Mouse (Mus musculus): ENCODE results near the gene Stoml3. TPM values are rescaled to one million over a fixed set of nuclear protein-coding genes. Genes with fewer than 3 reads are reported as not detected.

Gene Stoml3
- polyA plus RNA-seq, 1 experiment from 2014 or later: not detected

GRCm38 (mm10) chr3:53483414-53484059 lies 4.9 kb upstream of the Stoml3 start:
- Histone ChIP-seq H3K9me3 (no peaks in the 10 kb centered on the region), H3K4me1 (peaks cover 17% of the 10 kb centered on the region), H3K36me3 (replicated peaks) (peaks cover 46% of the 10 kb centered on the region), H3K27me3 (replicated peaks; ENCODE audit: low read depth, poor library complexity, severe bottlenecking) (no peaks in the 10 kb centered on the region), H3K4me3 (no peak overlapping the region), H3K27ac (replicated peaks) (no peak overlapping the region)
- WGBS: 87% methylated on average over 8 of the region's 8 CpGs
- no peak for DNase-seq (ENCODE audit: low spot score)

- H3K9me3 ChIP-seq: no peaks in the 10 kb centered on the region
- DNase-seq (ENCODE audit: low spot score): no peak
- peak overlapping the region; percentile 35 for H3K27ac ChIP-seq (replicated peaks)
- peaks cover 16% of the 10 kb centered on the region for H3K36me3 ChIP-seq (replicated peaks)
- H3K4me1 ChIP-seq: peaks cover 17% of the 10 kb centered on the region
- H3K27me3 ChIP-seq (replicated peaks; ENCODE audit: low read depth, poor library complexity, severe bottlenecking): no peaks in the 10 kb centered on the region
- H3K4me3 ChIP-seq: no peak overlapping the region
- WGBS: 74% methylated on average over 10 of the region's 10 CpGs
Measured at GRCm38 (mm10) chr3:53486561-53486960, 1.9 kb upstream of the Stoml3 start.

GRCm38 (mm10) chr3:53486996-53487576 lies 1.4 kb upstream of the Stoml3 start:
- Histone ChIP-seq H3K4me1 (peaks cover 17% of the 10 kb centered on the region), H3K9me3 (no peaks in the 10 kb centered on the region), H3K4me3 (no peak overlapping the region), H3K27me3 (replicated peaks; ENCODE audit: low read depth, poor library complexity, severe bottlenecking) (no peaks in the 10 kb centered on the region), H3K36me3 (replicated peaks) (peaks cover 11% of the 10 kb centered on the region), H3K27ac (replicated peaks) (no peak overlapping the region; the same call in 1 of the 2 replicates)
- no peak for DNase-seq (ENCODE audit: low spot score)
- WGBS: 65% methylated on average over 9 of the region's 9 CpGs

- Histone ChIP-seq H3K36me3 (replicated peaks) (no peaks in the 10 kb centered on the region), H3K27ac (replicated peaks) (no peak overlapping the region), H3K4me3 (no peak overlapping the region), H3K27me3 (replicated peaks; ENCODE audit: low read depth, poor library complexity, severe bottlenecking) (no peaks in the 10 kb centered on the region), H3K9me3 (no peaks in the 10 kb centered on the region), H3K4me1 (peaks cover 9% of the 10 kb centered on the region)
- no peak for DNase-seq (ENCODE audit: low spot score)
- 81% methylated on average over 6 of the region's 6 CpGs for WGBS
Measured at GRCm38 (mm10) chr3:53498351-53498905, 10.0 kb downstream of the Stoml3 start.

- no peak overlapping the region for H3K27ac ChIP-seq (replicated peaks)
- no peaks in the 10 kb centered on the region for H3K27me3 ChIP-seq (replicated peaks; ENCODE audit: low read depth, poor library complexity, severe bottlenecking)
- H3K4me3 ChIP-seq: no peak overlapping the region
- H3K36me3 ChIP-seq (replicated peaks): no peaks in the 10 kb centered on the region
- DNase-seq (ENCODE audit: low spot score): no peak
- H3K4me1 ChIP-seq: peaks cover 7% of the 10 kb centered on the region
- no peaks in the 10 kb centered on the region for H3K9me3 ChIP-seq
- 76% methylated on average over 6 of the region's 6 CpGs for WGBS
Measured at GRCm38 (mm10) chr3:53502428-53502827, 14.0 kb downstream of the Stoml3 start.

GRCm38 (mm10) chr3:53513096-53513495 lies 24.6 kb downstream of the Stoml3 start:
- no peak overlapping the region for H3K27ac ChIP-seq (replicated peaks)
- peaks cover 8% of the 10 kb centered on the region for H3K36me3 ChIP-seq (replicated peaks)
- no peaks in the 10 kb centered on the region for H3K9me3 ChIP-seq
- no peaks in the 10 kb centered on the region; the same call in 1 of the 2 replicates for H3K4me1 ChIP-seq
- no peak for DNase-seq (ENCODE audit: low spot score)
- no peak overlapping the region for H3K4me3 ChIP-seq
- 57% methylated on average over 5 of the region's 5 CpGs for WGBS
- H3K27me3 ChIP-seq (replicated peaks; ENCODE audit: low read depth, poor library complexity, severe bottlenecking): no peaks in the 10 kb centered on the region

- Histone ChIP-seq H3K27ac (replicated peaks) (no peak overlapping the region), H3K4me1 (no peaks in the 10 kb centered on the region; the same call in 1 of the 2 replicates), H3K9me3 (no peaks in the 10 kb centered on the region), H3K4me3 (no peak overlapping the region), H3K27me3 (replicated peaks; ENCODE audit: low read depth, poor library complexity, severe bottlenecking) (no peaks in the 10 kb centered on the region), H3K36me3 (replicated peaks) (peaks cover 13% of the 10 kb centered on the region)
- no peak for DNase-seq (ENCODE audit: low spot score)
- 87% methylated on average over 4 of the region's 4 CpGs for WGBS
Measured at GRCm38 (mm10) chr3:53514221-53515065, 26.0 kb downstream of the Stoml3 start.

GRCm38 (mm10) chr3:53522794-53523193 lies 34.3 kb downstream of the Stoml3 start:
- Histone ChIP-seq H3K27ac (replicated peaks) (no peak overlapping the region), H3K36me3 (replicated peaks) (peaks cover 15% of the 10 kb centered on the region), H3K4me3 (no peak overlapping the region), H3K4me1 (no peaks in the 10 kb centered on the region), H3K27me3 (replicated peaks; ENCODE audit: low read depth, poor library complexity, severe bottlenecking) (no peaks in the 10 kb centered on the region), H3K9me3 (no peaks in the 10 kb centered on the region)
- DNase-seq (ENCODE audit: low spot score): no peak
- whole genome bisulfite sequencing: 91% methylated on average over 10 of the region's 10 CpGs

GRCm38 (mm10) chr3:53525737-53526136 lies 37.3 kb downstream of the Stoml3 start:
- DNase-seq (ENCODE audit: low spot score): peak; percentile 80
- WGBS: 21% methylated on average over 21 of the region's 21 CpGs
- no peaks in the 10 kb centered on the region for H3K27me3 ChIP-seq (replicated peaks; ENCODE audit: low read depth, poor library complexity, severe bottlenecking)
- H3K4me1 ChIP-seq: no peaks in the 10 kb centered on the region
- peaks cover 4% of the 10 kb centered on the region; the same call in 1 of the 2 replicates for H3K36me3 ChIP-seq (replicated peaks)
- no peaks in the 10 kb centered on the region for H3K9me3 ChIP-seq
- peak overlapping the region; percentile 51 for H3K4me3 ChIP-seq
- no peak overlapping the region for H3K27ac ChIP-seq (replicated peaks)

- Histone ChIP-seq H3K27me3 (replicated peaks; ENCODE audit: low read depth, poor library complexity, severe bottlenecking) (no peaks in the 10 kb centered on the region), H3K36me3 (replicated peaks) (no peaks in the 10 kb centered on the region; the same call in 1 of the 2 replicates), H3K4me1 (no peaks in the 10 kb centered on the region), H3K4me3 (no peak overlapping the region), H3K27ac (replicated peaks) (no peak overlapping the region), H3K9me3 (no peaks in the 10 kb centered on the region)
- no peak for DNase-seq (ENCODE audit: low spot score)
- WGBS: 84% methylated on average over 6 of the region's 6 CpGs
Measured at GRCm38 (mm10) chr3:53530305-53530704, 41.9 kb downstream of the Stoml3 start.

- WGBS: 95% methylated on average over 6 of the region's 6 CpGs
- no peak overlapping the region for H3K4me3 ChIP-seq
- no peaks in the 10 kb centered on the region for H3K4me1 ChIP-seq
- no peaks in the 10 kb centered on the region for H3K9me3 ChIP-seq
- H3K27me3 ChIP-seq (replicated peaks; ENCODE audit: low read depth, poor library complexity, severe bottlenecking): no peaks in the 10 kb centered on the region
- no peak overlapping the region for H3K27ac ChIP-seq (replicated peaks)
- peaks cover 9% of the 10 kb centered on the region for H3K36me3 ChIP-seq (replicated peaks)
- no peak for DNase-seq (ENCODE audit: low spot score)
Measured at GRCm38 (mm10) chr3:53532091-53532490, 43.6 kb downstream of the Stoml3 start.

GRCm38 (mm10) chr3:53552691-53553090 lies 64.2 kb downstream of the Stoml3 start:
- Histone ChIP-seq H3K36me3 (replicated peaks) (peaks cover 14% of the 10 kb centered on the region), H3K9me3 (no peaks in the 10 kb centered on the region), H3K27me3 (replicated peaks; ENCODE audit: low read depth, poor library complexity, severe bottlenecking) (no peaks in the 10 kb centered on the region), H3K4me1 (peaks cover 5% of the 10 kb centered on the region; the same call in 1 of the 2 replicates), H3K27ac (replicated peaks) (no peak overlapping the region), H3K4me3 (no peak overlapping the region)
- DNase-seq (ENCODE audit: low spot score): no peak
- 86% methylated on average over 7 of the region's 7 CpGs for WGBS
